Mouse (Mus musculus) ES-Bruce4 (cell line): ENCODE measurements around the gene Krt72. TPM values are rescaled to one million over a fixed set of nuclear protein-coding genes. Genes with fewer than 3 reads are reported as not detected.
A peak's percentile ranks its signal among the peaks of the same experiment; 100 is the strongest.

Experiments used
- H3K27ac ChIP-seq: 2 replicates; pipeline ENCODE4 v1.5.1; 2012; ENCODE audit warnings: low read length, inconsistent platforms; ENCODE audit not compliant: insufficient read depth
- H3K27me3 ChIP-seq: 2 replicates; pipeline ENCODE4 v1.6.1; 2012; ENCODE audit warnings: mild to moderate bottlenecking, low read length, inconsistent platforms; ENCODE audit not compliant: control insufficient read depth, poor library complexity, insufficient read depth, severe bottlenecking
- H3K36me3 ChIP-seq: 2 replicates; pipeline ENCODE4 v1.6.1; 2012; ENCODE audit warnings: inconsistent platforms, mild to moderate bottlenecking, low read length, moderate library complexity; ENCODE audit not compliant: control insufficient read depth, poor library complexity, insufficient read depth, severe bottlenecking
- H3K4me1 ChIP-seq: one replicate; pipeline ENCODE4 v1.8.1; 2011; ENCODE audit warnings: low read length; ENCODE audit not compliant: control insufficient read depth, insufficient read depth
- H3K4me3 ChIP-seq: 2 replicates; pipeline ENCODE4 v1.5.1; 2011; ENCODE audit warnings: low read depth, mild to moderate bottlenecking, low read length
- H3K9ac ChIP-seq: 2 replicates; pipeline ENCODE4 v1.6.1; 2012; ENCODE audit warnings: low read depth, mild to moderate bottlenecking, inconsistent platforms; ENCODE audit not compliant: poor library complexity, severe bottlenecking
- H3K9me3 ChIP-seq: replicated peaks from 2 replicates; pipeline ENCODE4 v1.6.1; 2012; ENCODE audit warnings: mild to moderate bottlenecking, low read length, inconsistent platforms; ENCODE audit not compliant: control insufficient read depth, poor library complexity, insufficient read depth, severe bottlenecking
- CTCF ChIP-seq: IDR thresholded peaks from one replicate; pipeline ENCODE4 v1.8.1; 2011; ENCODE audit warnings: low read depth, low read length
- EP300 ChIP-seq: IDR thresholded peaks from 2 replicates; pipeline ENCODE4 v1.6.1; 2011; ENCODE audit warnings: low read depth, low read length; ENCODE audit not compliant: insufficient read depth
- POLR2A ChIP-seq: IDR thresholded peaks from one replicate; pipeline ENCODE4 v1.8.1; 2011; ENCODE audit warnings: low read length; ENCODE audit not compliant: insufficient read depth
- polyA plus RNA-seq: library from polyadenylated mRNA; stranded (reverse); fragments of >200 nt; gene quantifications from 2 replicates; pipeline ENCODE4 v1.2.4, GENCODE M21; 2011; ENCODE audit warnings: low read depth; ENCODE audit not compliant: missing spikeins, insufficient read depth, insufficient read length

Gene Krt72
- polyA plus RNA-seq, result not detected in 2 replicates

DNA sequence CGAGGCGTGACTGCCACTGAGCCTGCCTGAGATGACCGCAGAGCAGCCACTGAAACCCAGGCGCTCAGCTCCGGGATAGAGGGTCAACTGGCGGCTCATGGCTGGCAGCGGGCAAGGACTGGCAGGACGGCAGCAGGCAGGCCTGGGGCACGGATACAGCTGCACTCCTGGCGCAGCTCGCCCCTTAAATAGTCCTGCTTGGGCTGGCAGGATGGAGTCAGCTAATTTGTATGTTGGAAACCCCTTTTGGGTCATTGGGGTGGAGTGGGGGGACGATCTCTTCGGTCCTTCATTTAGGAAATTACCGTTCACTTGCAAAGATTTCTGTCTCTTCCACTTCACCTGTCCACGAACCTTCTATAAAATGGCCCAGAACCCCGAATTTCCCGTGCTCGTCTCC is at the start of gene Krt72:
Gene Krt72, minus strand, starts transcription at position 101 of the 400 bp plus-strand sequence.
- TF ChIP-seq POLR2A, result no peak
- no peak for TF ChIP-seq EP300
- no peak for TF ChIP-seq CTCF
- Histone ChIP-seq H3K27me3 (no peaks in the 10 kb centered on the region), H3K36me3 (no peaks in the 10 kb centered on the region), H3K9me3 (no peaks in the 10 kb centered on the region), H3K4me1 (no peaks in the 10 kb centered on the region), H3K9ac (no peak within 1 kb of the TSS), H3K27ac (no peak within 1 kb of the TSS), H3K4me3 (peak within 1 kb of the TSS; percentile 26)

DNA sequence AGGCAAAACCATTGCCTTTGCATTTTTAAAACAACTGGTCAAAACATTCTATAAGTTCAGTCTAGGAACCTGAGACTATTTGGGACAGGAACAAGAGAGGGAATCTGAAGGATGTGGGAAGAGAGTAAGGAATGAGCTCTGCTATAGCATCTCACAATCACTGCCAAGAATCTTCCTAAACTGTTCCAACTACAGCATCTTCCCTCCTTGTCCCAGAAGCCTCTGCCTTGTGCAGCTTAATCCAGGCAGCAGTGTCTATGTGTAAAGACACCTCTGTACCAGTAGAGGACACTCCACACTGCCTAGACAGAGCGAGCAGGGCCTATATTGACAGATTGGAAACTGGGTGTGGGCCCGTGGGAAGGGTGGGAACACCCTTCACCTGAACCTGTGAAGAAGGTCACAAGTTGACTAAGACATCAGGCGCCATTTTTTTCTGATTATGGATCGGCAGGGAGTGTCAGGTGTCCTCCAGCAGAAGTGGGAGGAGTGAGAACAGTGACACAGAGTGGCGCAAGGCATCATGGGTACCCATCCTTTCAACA is 48.6 kb upstream of the Krt72 start:
- TF ChIP-seq EP300 (no peak), CTCF (peak; percentile 27)
- no peaks in the 10 kb centered on the region for H3K4me1 ChIP-seq

GRCm38 (mm10) chr15:101833131-101833530 is 46.9 kb upstream of the Krt72 start:
- H3K9ac ChIP-seq, result no peak overlapping the region
- H3K27me3 ChIP-seq, result no peaks in the 10 kb centered on the region
- TF ChIP-seq POLR2A, result no peak
- TF ChIP-seq EP300, result no peak
- TF ChIP-seq CTCF, result no peak
- H3K27ac ChIP-seq, result no peak overlapping the region
- no peak overlapping the region for H3K4me3 ChIP-seq
- H3K36me3 ChIP-seq, result no peaks in the 10 kb centered on the region
- H3K9me3 ChIP-seq, result no peaks in the 10 kb centered on the region
- H3K4me1 ChIP-seq, result no peaks in the 10 kb centered on the region

More for the DNA sequence above, 48.6 kb upstream of the Krt72 start:
- Histone ChIP-seq H3K36me3 (no peaks in the 10 kb centered on the region), H3K27ac (no peak overlapping the region), H3K4me3 (no peak overlapping the region), H3K9ac (no peak overlapping the region), H3K9me3 (no peaks in the 10 kb centered on the region), H3K27me3 (no peaks in the 10 kb centered on the region)

GRCm38 (mm10) chr15:101829441-101829840 is 43.2 kb upstream of the Krt72 start:
- Histone ChIP-seq H3K9me3 (no peaks in the 10 kb centered on the region), H3K27ac (no peak overlapping the region), H3K4me1 (no peaks in the 10 kb centered on the region), H3K9ac (no peak overlapping the region), H3K27me3 (no peaks in the 10 kb centered on the region), H3K36me3 (no peaks in the 10 kb centered on the region), H3K4me3 (no peak overlapping the region)
- no peak for TF ChIP-seq POLR2A
- no peak for TF ChIP-seq EP300
- no peak for TF ChIP-seq CTCF

GRCm38 (mm10) chr15:101821786-101822185 is 35.5 kb upstream of the Krt72 start:
- no peaks in the 10 kb centered on the region for H3K9me3 ChIP-seq
- TF ChIP-seq EP300 (no peak), POLR2A (no peak), CTCF (no peak)

DNA sequence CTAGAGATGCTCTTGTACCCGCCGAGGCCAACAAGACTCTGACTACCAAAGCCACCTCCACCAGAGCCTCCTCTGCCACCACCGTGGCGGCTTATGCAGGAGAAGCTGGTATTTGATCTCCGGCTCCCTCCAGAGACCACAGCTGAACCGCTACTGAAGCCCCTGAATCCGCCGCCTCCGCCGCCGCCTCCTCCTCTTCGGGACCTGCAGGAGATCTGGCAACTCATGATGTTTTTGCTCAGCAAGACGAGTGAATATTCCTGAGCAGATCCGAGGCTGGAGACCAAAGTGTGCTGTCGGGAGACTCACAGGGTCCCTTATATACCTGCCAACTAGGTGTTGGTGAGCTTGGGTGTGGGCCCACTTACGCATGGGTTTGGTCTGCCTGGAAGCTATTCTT is 31.6 kb upstream of the Krt72 start, which contains the start of gene Krt2:
Gene Krt2, minus strand, starts transcription at position 295 of the 400 bp plus-strand sequence.
- Histone ChIP-seq H3K4me3 (peak within 1 kb of the TSS; percentile 12), H3K27me3 (no peaks in the 10 kb centered on the region), H3K27ac (no peak within 1 kb of the TSS), H3K4me1 (no peaks in the 10 kb centered on the region), H3K9me3 (no peaks in the 10 kb centered on the region), H3K36me3 (no peaks in the 10 kb centered on the region), H3K9ac (no peak within 1 kb of the TSS)
- TF ChIP-seq CTCF (no peak), EP300 (no peak), POLR2A (no peak)

More at GRCm38 (mm10) chr15:101821786-101822185, 35.5 kb upstream of the Krt72 start:
- H3K36me3 ChIP-seq, result no peaks in the 10 kb centered on the region
- no peaks in the 10 kb centered on the region for H3K4me1 ChIP-seq
- H3K9ac ChIP-seq, result no peak overlapping the region
- H3K27me3 ChIP-seq, result no peaks in the 10 kb centered on the region
- no peak overlapping the region for H3K27ac ChIP-seq
- no peak overlapping the region for H3K4me3 ChIP-seq
